Mouse (Mus musculus): ENCODE results near the gene Sohlh1. TPM values are rescaled to one million over a fixed set of nuclear protein-coding genes. Genes with fewer than 3 reads are reported as not detected.
A peak's percentile ranks its signal among the peaks of the same experiment; 100 is the strongest.

Gene Sohlh1
- total RNA-seq (2014; rRNA removed), result not detected in 2 replicates
- not detected in 2 replicates for polyA plus RNA-seq (2015; fragmentation: Nextera tagmentation; extraction: Ambion mirVana)

DNA sequence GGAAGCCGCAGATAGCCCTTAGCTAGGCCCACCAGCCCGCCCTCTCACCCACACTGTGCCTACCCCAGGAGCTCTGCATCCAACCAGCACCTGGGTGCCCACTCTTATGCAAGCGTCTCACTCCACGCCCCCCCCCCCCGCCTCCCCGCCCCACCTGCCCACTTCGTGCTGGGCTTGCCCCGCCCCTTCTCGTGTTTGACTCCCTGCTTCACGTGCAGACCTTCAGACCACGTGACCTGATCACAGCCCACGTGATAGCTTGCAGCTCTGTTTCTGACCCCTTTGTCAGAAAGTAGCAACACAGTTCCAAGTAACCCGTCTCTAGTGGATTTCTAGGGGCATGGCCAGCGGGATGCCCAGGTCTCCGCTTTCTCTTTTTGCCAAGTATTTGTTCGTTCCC is at the start of gene Sohlh1:
Gene Sohlh1, minus strand, starts transcription at position 23 of the 400 bp plus-strand sequence.
- H3K9ac ChIP-seq, result no peak within 1 kb of the TSS
- no peak within 1 kb of the TSS for H3K4me2 ChIP-seq (ENCODE audit: low read depth)
- H3K4me3 ChIP-seq (ENCODE audit: low read depth, low read length), result no peak within 1 kb of the TSS
- no peaks in the 10 kb centered on the region for H3K36me3 ChIP-seq (ENCODE audit: insufficient read depth)
- no peak within 1 kb of the TSS for H3K27ac ChIP-seq (ENCODE audit: low read depth, low read length)
- ATAC-seq (no peak), DNase-seq (no peak)
- H3K27me3 ChIP-seq (ENCODE audit: insufficient read depth, low read length), result no peaks in the 10 kb centered on the region
- TF ChIP-seq CTCF (IDR thresholded peaks at IDR 0.05; ENCODE audit: low read depth), result no peak
- no peaks in the 10 kb centered on the region for H3K9me3 ChIP-seq (ENCODE audit: low read length)
- no peaks in the 10 kb centered on the region for H3K4me1 ChIP-seq (ENCODE audit: insufficient read depth)
- 90% methylated on average over 16 of the region's 16 CpGs for WGBS

DNA sequence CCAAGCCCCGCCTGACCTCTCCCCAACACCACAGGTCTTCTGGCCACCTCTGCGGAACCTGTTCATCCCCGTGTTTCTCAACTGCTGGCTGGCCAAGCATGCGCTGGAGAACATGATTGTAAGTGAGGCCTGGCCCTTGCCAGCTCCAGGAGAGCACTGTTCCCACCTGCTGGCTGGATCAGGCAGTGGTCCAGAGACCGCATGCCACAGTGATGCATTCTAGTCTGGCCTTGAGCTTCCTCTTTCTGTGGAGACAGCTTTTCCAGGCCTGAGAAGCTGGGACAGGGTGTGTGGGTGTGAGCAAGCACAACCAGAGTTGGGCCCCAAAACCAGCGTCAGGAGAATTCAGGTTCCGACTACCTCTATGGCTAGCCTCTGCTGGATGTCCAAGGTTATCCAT is 45.4 kb upstream of the Sohlh1 start:
- no peak; the same call in 1 of the 2 replicates for TF ChIP-seq CTCF (IDR thresholded peaks at IDR 0.05; ENCODE audit: low read depth)
- Histone ChIP-seq H3K27ac (ENCODE audit: low read depth, low read length) (no peak overlapping the region), H3K36me3 (ENCODE audit: insufficient read depth) (no peaks in the 10 kb centered on the region; the same call in 1 of the 2 replicates), H3K9ac (no peak overlapping the region), H3K9me3 (ENCODE audit: low read length) (no peaks in the 10 kb centered on the region), H3K4me2 (ENCODE audit: low read depth) (no peak overlapping the region), H3K4me1 (ENCODE audit: insufficient read depth) (no peaks in the 10 kb centered on the region), H3K27me3 (ENCODE audit: insufficient read depth, low read length) (no peaks in the 10 kb centered on the region), H3K4me3 (ENCODE audit: low read depth, low read length) (no peak overlapping the region)
- DNase-seq (no peak), ATAC-seq (no peak)
- WGBS, result 80% methylated on average over 7 of the region's 7 CpGs

GRCm38 (mm10) chr2:25888144-25888543 is 41.1 kb upstream of the Sohlh1 start:
- no peaks in the 10 kb centered on the region for H3K27me3 ChIP-seq (ENCODE audit: insufficient read depth, low read length)
- no peaks in the 10 kb centered on the region for H3K9me3 ChIP-seq (ENCODE audit: low read length)
- no peak overlapping the region for H3K4me3 ChIP-seq (ENCODE audit: low read depth, low read length)
- no peaks in the 10 kb centered on the region for H3K4me1 ChIP-seq (ENCODE audit: insufficient read depth)
- no peak overlapping the region for H3K9ac ChIP-seq
- DNase-seq, result no peak
- H3K36me3 ChIP-seq (ENCODE audit: insufficient read depth), result no peaks in the 10 kb centered on the region
- H3K4me2 ChIP-seq (ENCODE audit: low read depth), result no peak overlapping the region
- WGBS, result 68% methylated on average over 5 of the region's 5 CpGs
- no peak overlapping the region for H3K27ac ChIP-seq (ENCODE audit: low read depth, low read length)
- no peak for ATAC-seq
- no peak for TF ChIP-seq CTCF (IDR thresholded peaks at IDR 0.05; ENCODE audit: low read depth)

DNA sequence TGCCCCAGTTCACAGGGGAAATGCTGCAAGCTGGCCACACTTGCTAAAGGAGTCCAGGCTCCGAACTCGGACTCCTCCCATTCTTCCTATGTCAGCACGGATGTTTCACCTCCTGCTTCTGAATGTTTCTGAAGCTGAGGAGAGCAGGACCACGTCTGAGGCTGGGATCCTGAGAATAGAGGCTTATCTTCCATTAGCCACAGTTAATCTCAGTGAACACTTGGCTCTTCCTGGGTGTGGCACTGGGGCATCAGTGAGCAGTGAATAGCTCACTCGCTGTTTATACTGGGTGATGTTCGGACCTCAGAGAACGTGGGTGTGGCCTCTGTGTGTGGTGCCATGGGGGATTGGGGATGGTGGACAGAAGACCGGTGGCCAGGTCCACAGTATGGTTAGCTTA is 40.2 kb upstream of the Sohlh1 start:
- no peak for ATAC-seq

GRCm38 (mm10) chr2:25884756-25885155 is 37.7 kb upstream of the Sohlh1 start:
- Histone ChIP-seq H3K36me3 (ENCODE audit: insufficient read depth) (no peaks in the 10 kb centered on the region), H3K4me1 (ENCODE audit: insufficient read depth) (no peaks in the 10 kb centered on the region), H3K27me3 (ENCODE audit: insufficient read depth, low read length) (no peaks in the 10 kb centered on the region), H3K27ac (ENCODE audit: low read depth, low read length) (no peak overlapping the region), H3K9me3 (ENCODE audit: low read length) (no peaks in the 10 kb centered on the region), H3K9ac (no peak overlapping the region), H3K4me2 (ENCODE audit: low read depth) (no peak overlapping the region), H3K4me3 (ENCODE audit: low read depth, low read length) (no peak overlapping the region)
- DNase-seq (no peak), ATAC-seq (no peak)
- WGBS, result 86% methylated on average over 3 of the region's 3 CpGs
- no peak for TF ChIP-seq CTCF (IDR thresholded peaks at IDR 0.05; ENCODE audit: low read depth)

More for the DNA sequence above, 40.2 kb upstream of the Sohlh1 start:
- no peak overlapping the region for H3K4me2 ChIP-seq (ENCODE audit: low read depth)
- no peaks in the 10 kb centered on the region for H3K4me1 ChIP-seq (ENCODE audit: insufficient read depth)
- H3K36me3 ChIP-seq (ENCODE audit: insufficient read depth), result no peaks in the 10 kb centered on the region
- WGBS, result 73% methylated on average over 8 of the region's 8 CpGs
- DNase-seq, result no peak
- TF ChIP-seq CTCF (IDR thresholded peaks at IDR 0.05; ENCODE audit: low read depth), result no peak
- no peak overlapping the region for H3K27ac ChIP-seq (ENCODE audit: low read depth, low read length)
- no peak overlapping the region for H3K9ac ChIP-seq
- no peaks in the 10 kb centered on the region for H3K9me3 ChIP-seq (ENCODE audit: low read length)
- H3K27me3 ChIP-seq (ENCODE audit: insufficient read depth, low read length), result no peaks in the 10 kb centered on the region
- H3K4me3 ChIP-seq (ENCODE audit: low read depth, low read length), result no peak overlapping the region

DNA sequence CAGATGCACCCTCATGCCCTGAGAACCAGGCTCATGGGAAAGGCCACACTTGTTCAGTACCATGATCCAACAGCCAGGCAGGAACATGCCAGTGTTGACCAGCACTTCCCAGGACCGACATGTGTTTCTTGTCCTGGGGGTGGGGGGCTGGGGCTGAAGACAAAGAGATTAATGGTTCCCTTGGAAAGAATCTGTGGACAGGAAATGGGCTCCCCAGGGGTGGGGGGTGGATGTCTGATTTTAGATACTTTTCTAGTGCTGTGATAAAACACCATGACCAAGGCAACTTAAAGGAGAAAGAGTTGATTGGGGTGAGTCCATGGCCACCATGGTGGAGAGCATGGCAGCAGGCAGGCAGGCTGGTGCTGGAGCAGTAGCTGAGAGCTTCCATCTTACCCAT is 35.2 kb upstream of the Sohlh1 start:
- 48% methylated on average over 1 of the region's 1 CpGs for WGBS

GRCm38 (mm10) chr2:25879061-25879460 is 32.0 kb upstream of the Sohlh1 start:
- peak; percentile 13 for DNase-seq
- no peak for TF ChIP-seq CTCF (IDR thresholded peaks at IDR 0.05; ENCODE audit: low read depth)
- H3K27ac ChIP-seq (ENCODE audit: low read depth, low read length), result no peak overlapping the region
- H3K4me1 ChIP-seq (ENCODE audit: insufficient read depth), result 0 out of 2 replicates have a peak, but pooled peaks cover 4% of the 10 kb centered on the region
- H3K4me2 ChIP-seq (ENCODE audit: low read depth), result no peak overlapping the region
- H3K36me3 ChIP-seq (ENCODE audit: insufficient read depth), result no peaks in the 10 kb centered on the region
- 78% methylated on average over 4 of the region's 4 CpGs for WGBS
- H3K9ac ChIP-seq, result no peak overlapping the region
- H3K27me3 ChIP-seq (ENCODE audit: insufficient read depth, low read length), result no peaks in the 10 kb centered on the region
- no peak for ATAC-seq
- H3K4me3 ChIP-seq (ENCODE audit: low read depth, low read length), result no peak overlapping the region
- H3K9me3 ChIP-seq (ENCODE audit: low read length), result no peaks in the 10 kb centered on the region

More for the DNA sequence above, 35.2 kb upstream of the Sohlh1 start:
- ATAC-seq (no peak), DNase-seq (no peak)
- no peaks in the 10 kb centered on the region for H3K36me3 ChIP-seq (ENCODE audit: insufficient read depth)
- no peak for TF ChIP-seq CTCF (IDR thresholded peaks at IDR 0.05; ENCODE audit: low read depth)
- no peak overlapping the region for H3K4me3 ChIP-seq (ENCODE audit: low read depth, low read length)
- no peaks in the 10 kb centered on the region for H3K9me3 ChIP-seq (ENCODE audit: low read length)
- H3K27me3 ChIP-seq (ENCODE audit: insufficient read depth, low read length), result no peaks in the 10 kb centered on the region
- H3K27ac ChIP-seq (ENCODE audit: low read depth, low read length), result no peak overlapping the region
- no peak overlapping the region for H3K4me2 ChIP-seq (ENCODE audit: low read depth)
- no peak overlapping the region for H3K9ac ChIP-seq
- H3K4me1 ChIP-seq (ENCODE audit: insufficient read depth), result 0 out of 2 replicates have a peak, but pooled peaks cover 3% of the 10 kb centered on the region

All from forebrain, postnatal 0 days (tissue).